Mouse (Mus musculus): ENCODE data around the gene Bspry. TPM values are rescaled to one million over a fixed set of nuclear protein-coding genes. Genes with fewer than 3 reads are reported as not detected.

The Bspry gene
- total RNA-seq, 2 experiments from 2014 or later = 0.15 to 0.16 TPM

GRCm38 (mm10) chr4:62480709-62481605, 1.1 kb downstream of the Bspry start:
- no peak for DNase-seq

DNA sequence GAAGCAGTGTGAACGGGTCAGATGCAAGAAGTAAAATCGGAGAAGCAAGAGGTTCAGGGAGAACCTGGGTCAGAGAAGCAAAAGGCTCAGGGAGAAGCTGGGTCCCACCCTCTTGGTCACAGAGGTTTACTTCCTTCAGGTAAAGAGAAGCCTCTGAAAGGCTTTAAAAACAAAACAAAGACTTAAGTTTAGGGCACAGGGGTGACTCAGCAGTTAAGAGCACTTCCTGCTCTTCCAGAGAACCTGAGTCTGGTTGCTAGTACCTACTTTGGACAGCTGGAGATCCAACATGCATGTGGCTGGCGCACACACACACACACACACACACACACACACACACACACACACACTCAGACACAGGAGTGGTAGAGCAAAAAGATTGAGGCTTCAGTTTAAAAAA, 5.1 kb downstream of the Bspry start:
- DNase-seq = no peak

- no peak for DNase-seq
Observed at GRCm38 (mm10) chr4:62485450-62486161, 5.8 kb downstream of the Bspry start.

- no peak for DNase-seq
Observed at GRCm38 (mm10) chr4:62486162-62486696, 6.4 kb downstream of the Bspry start.

GRCm38 (mm10) chr4:62487172-62487571, 7.3 kb downstream of the Bspry start:
- no peak for DNase-seq

DNA sequence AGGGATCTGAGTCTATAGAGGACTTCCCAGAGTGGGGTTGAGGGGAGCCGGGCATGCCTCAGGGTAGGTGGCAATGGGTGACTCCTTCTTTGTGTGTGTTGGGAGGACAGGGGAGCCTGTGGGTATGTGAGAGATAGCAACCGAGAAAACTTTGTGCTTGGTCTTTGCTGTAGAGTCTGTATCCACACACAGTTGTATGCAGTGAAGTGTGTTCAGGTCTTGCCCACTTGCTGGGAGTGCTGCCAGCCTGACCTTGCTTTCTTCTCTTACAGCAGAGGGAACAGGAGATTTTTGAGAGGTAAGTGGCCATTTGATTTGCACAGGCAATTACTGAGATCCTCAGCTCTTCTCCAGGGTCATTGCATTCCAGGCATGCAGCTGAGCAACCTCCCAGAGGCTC, 8.1 kb downstream of the Bspry start:
- no peak for DNase-seq

DNA sequence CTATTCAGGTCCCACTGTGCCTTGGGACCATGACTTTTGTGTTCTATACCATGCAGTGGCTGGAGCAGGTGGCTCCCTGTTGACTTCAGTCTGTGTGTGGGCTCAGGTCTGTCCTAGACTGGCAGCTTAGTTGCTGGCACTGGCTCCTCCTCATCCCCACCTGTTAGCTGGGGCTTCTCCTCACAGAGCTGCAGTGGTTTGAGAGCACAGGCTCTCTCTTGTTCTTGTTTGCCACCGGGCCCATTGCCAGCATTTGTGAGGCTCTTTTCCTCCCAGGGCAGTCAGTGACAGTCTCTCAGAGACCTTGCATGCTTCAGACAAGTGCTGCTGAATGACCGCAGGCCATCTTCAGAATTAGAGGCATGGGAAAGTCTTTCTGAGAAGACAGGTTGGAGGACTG, 12.8 kb downstream of the Bspry start:
- DNase-seq = no peak

DNA sequence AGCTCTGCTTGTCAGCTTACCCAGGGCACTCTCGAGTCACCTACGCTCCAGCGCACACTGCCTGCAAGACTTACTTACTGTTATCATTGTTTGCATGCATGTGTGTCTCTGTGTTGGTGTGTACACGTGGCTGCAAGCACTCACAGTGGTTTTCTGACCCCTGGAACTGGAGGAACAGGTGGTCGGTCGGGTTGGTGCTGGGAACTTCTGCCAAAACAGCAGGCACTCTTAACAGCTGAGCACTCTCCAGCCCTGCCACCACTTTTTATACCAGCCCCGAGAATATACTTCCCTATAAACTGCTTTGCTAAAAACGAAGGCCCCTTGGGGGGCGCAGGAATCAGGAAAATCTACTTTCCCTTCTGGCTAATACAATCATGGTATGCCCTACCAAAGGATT, 14.4 kb downstream of the Bspry start:
- DNase-seq = no peak

- DNase-seq = peak; percentile 37
Observed at GRCm38 (mm10) chr4:62495946-62496345, 16.1 kb downstream of the Bspry start.

DNA sequence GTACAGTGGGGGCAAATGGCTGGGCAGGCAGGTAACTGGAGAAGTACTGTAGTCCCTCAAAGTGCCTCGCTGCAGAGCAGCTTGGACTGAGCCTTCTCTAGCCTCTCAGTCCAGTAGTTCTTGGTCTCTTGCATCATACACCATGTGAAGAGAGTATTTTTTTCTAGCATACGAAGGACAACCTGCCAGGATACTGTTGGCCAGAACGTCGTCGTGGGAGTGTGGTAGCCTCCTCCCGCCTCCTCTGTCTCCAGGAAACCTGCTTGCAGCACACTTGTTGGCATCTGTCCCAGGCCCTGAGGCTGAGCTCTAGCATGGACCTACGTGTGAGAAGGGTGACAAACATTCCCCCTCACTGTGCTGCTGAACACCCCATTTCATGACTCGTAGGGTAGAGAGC, 17.0 kb downstream of the Bspry start:
- DNase-seq = peak; percentile 16

DNA sequence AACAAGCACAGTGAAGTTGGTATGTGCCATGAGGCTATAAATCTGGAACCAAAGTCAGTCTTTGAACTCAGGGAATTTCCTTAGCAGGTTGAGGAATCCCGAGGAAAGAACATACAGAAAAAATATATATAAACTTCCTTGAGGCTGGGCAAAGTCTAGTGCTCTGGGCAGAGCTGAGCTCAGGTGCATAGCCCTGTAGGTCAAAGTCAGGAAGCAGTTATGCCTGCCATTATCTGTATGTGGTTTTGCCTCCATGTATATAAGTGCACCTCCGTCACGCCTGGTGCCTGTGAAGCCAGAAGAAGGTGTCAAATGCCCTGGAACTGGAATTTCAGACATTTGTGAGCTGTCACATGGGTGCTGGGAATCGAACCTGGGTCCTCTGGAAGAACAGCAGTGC, 20.9 kb downstream of the Bspry start:
- no peak for DNase-seq

- DNase-seq = no peak
Observed at GRCm38 (mm10) chr4:62501534-62501933, 21.7 kb downstream of the Bspry start.

DNA sequence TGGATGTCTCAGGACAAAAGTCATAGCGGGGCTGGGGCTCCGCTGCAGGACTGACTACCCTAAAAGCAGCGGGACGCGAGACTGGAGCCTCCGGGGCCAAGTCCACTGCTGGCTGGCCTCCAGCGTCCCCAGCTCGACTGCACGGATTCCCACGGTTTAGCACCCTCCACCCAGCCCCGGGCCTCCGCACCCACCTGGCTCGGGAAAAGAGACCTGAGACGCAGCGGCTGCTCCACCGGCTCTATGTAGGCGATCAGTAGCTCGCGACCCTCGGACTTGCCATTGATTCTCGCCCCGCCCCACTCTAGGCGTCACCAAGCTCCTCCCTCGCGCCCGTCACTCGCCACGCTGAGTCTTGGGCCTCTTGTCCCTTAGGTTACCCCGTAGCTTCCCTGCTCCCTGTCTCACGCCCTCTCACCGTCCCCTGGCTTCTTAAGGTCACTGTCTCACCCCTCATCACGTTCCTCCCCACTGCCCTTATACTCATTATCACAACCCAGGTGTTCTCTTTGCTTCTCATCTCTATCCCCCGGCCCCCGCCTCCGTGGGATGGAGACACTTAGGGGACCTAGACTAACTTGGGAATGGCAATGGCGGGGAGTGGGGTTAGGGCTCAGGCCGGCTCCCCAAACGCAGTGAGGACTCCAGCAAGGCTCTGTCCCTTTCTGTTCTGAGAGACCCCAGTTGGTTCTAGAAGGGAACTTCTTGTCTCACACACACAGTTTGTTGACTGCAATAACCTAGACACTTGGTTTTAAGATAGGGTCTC, 22.3 kb downstream of the Bspry start:
- peak; percentile 88 for DNase-seq

DNA sequence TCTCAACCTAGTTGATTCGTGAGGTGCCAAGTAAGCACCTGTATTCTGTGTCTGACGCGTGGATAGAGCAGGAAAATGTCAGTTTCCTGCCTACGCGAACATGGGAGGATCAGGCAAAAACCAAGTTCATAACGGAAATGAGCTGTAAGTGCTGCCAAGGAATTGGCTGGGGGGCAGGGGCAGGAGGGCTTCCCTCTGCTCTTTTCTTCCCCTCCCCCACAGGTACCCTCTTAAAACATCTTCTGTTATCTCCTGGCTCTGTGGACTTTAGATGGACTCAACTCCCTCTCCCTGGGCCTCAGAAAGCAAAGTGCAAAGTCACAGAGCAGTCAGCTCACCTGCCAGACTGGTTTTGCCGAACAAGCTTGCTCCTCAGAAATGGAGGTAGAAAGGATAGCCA, 23.1 kb downstream of the Bspry start:
- no peak for DNase-seq

- no peak for DNase-seq
Observed at GRCm38 (mm10) chr4:62503374-62503970, 23.6 kb downstream of the Bspry start, which contains the start of gene Hdhd3. Gene Hdhd3 (minus strand): TSS chr4:62503467.

- DNase-seq = no peak
Observed at GRCm38 (mm10) chr4:62505991-62506390, 26.1 kb downstream of the Bspry start.

GRCm38 (mm10) chr4:62506798-62507197, 26.9 kb downstream of the Bspry start:
- DNase-seq = no peak

DNA sequence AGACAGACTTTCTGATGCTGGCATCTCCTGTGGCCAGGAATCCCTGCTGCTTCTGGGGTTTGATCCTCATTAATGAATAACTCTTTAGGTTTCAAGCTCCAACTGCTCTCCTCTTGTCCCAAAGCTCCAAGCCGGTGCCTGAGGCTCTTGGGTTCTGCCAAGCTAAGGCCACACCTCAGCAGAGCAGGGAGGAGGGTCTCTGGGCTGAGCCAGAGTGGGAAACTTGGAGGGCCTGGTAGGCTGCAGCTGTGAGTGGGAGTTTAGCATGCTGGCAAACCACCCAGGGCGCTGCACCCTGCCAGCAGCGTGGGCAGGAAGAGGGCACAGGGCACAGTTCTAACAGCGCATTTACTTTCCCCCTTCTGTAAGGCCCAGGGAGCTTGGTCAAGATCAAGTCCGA, 29.0 kb downstream of the Bspry start:
- no peak for DNase-seq

GRCm38 (mm10) chr4:62509946-62510345, 30.1 kb downstream of the Bspry start:
- no peak for DNase-seq

DNA sequence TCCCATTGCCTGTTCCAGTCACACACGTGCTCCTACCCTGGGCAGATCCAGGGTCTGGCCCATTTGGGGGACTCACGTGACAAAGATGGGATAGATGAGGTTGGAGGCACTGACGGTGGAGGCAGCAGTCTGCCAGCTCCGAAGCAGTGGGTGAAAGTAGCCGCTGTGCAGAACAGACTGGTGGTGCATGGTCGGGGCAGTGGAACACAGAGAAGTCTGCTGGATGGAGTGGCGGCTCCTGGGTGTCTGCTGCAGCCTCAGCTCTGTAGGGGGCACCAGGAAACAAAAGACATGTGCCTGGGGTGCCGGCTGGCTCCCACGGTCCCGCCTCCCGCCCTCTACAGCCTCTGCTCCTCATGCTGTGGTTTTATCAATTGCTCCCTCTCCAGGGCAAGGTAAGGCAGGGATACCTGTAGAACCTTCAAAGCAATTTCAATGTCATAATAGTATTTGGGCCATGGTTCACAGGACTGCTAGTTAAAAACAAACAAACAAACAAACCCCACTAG, 34.2 kb downstream of the Bspry start:
- no peak for DNase-seq

DNA sequence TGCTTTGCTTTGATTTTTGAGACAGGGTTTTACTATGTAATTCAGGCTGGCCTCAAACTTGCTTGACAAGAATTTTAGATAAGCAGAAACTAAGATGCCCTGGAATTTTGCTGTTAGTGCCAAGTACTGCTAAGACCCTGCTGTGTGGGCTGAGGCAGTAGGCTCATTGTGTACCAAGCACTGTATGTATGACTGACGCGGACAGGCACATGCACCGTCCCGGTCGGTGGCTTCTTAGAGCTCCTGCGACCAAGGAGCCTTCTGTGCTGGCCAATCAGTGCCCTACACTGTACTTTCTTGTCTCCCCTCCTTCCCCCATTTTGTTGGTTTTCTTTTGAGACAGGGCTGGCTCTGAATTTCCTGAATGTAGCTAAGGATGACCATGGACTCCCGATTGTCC, 35.1 kb downstream of the Bspry start:
- DNase-seq = no peak

DNA sequence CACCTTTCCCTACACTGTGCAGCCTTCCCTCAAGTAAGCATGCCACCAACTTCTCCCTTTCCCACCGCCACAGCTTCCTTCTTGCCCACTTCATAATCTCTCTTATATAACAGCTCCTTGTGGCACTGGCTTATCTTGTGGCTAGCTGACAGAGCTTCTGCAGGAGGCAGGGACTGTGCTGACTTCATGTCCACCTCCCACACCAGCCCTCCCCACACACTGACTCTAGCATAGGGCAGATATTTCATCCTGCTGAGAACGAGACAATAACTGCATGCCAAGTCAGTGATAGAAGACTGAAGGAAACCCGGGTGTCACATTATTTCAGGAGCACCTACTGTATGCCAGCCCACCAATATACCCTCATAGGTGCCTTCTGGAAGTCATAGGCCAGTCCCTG, 35.6 kb downstream of the Bspry start:
- DNase-seq = no peak

Data from gastrocnemius, postnatal 25 days (tissue).